Mouse (Mus musculus) C2C12 (cell line): ENCODE data around the gene F5.

Experiments used
- CTCF ChIP-seq: IDR thresholded peaks from one replicate; pipeline ENCODE4 v1.5.1; 2011; ENCODE audit not compliant: control insufficient read depth, insufficient read depth, insufficient read length
- MYOD1 ChIP-seq: IDR thresholded peaks from one replicate; pipeline ENCODE4 v1.6.1; 2011; ENCODE audit warnings: low read depth; ENCODE audit not compliant: control insufficient read depth, insufficient read length
- USF1 ChIP-seq: IDR thresholded peaks from one replicate; pipeline ENCODE4 v1.6.1; 2011; ENCODE audit warnings: low read depth, mild to moderate bottlenecking, control low read depth, moderate library complexity

GRCm38 (mm10) chr1:164110591-164111329 is 40.9 kb upstream of the F5 start:
- TF ChIP-seq MYOD1 = no peak
- no peak for TF ChIP-seq CTCF
- TF ChIP-seq USF1 = no peak
